Mouse (Mus musculus): ENCODE data around the gene Tusc2.

DNA sequence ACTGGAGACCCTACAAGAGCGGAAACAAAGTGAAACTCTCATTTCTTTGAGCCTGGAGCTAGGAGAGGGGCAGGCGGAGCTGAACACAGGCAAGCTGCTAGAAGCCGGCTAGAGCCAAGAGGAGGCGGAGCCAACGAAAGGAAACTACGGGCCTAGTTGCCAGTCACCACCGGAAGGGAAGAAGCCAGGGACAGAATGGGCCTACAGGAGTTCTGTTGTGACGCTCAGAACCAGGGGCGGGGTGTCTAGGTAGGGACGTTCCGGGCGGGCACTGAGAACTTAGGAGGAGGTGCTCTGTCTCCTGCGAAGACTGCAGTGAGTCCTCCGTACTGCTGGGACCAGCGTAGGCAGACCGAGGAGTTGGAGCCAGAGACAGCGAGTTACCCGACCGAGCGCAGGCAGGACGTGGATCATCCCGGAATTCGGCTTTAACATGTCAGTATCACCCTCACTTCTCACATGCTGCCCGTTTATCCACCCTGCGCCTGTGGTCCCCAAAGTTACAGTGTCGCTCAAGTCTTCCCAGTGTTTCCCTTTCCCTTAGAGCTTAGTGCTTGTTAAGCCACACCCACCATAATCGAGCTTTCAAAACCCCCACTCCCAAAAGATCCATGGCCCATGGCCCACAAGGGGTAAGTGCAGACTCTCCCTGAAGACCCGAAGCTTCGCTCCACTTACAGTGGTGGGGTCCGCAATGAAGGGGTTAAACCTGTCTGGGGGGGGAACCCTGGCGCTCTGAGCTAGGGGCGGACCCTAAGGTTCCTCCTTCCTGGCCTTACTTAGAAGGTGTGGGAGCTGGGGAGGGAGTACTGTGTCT lies 17.7 kb downstream of the Tusc2 start, which contains the start of gene Hyal3:
- TF ChIP-seq POLR2A (IDR thresholded peaks at IDR 0.05; ENCODE audit: extremely low read depth, insufficient read depth, low read length), result peak; percentile 86
- TF ChIP-seq CTCF (IDR thresholded peaks at IDR 0.05; ENCODE audit: extremely low read depth, insufficient read depth, low read length), result no peak
